Mouse (Mus musculus): ENCODE data around the gene Evi5l. TPM values are rescaled to one million over a fixed set of nuclear protein-coding genes. Genes with fewer than 3 reads are reported as not detected.

The Evi5l gene
- polyA plus RNA-seq, 1 experiment from 2014 or later = 88.7 TPM

DNA sequence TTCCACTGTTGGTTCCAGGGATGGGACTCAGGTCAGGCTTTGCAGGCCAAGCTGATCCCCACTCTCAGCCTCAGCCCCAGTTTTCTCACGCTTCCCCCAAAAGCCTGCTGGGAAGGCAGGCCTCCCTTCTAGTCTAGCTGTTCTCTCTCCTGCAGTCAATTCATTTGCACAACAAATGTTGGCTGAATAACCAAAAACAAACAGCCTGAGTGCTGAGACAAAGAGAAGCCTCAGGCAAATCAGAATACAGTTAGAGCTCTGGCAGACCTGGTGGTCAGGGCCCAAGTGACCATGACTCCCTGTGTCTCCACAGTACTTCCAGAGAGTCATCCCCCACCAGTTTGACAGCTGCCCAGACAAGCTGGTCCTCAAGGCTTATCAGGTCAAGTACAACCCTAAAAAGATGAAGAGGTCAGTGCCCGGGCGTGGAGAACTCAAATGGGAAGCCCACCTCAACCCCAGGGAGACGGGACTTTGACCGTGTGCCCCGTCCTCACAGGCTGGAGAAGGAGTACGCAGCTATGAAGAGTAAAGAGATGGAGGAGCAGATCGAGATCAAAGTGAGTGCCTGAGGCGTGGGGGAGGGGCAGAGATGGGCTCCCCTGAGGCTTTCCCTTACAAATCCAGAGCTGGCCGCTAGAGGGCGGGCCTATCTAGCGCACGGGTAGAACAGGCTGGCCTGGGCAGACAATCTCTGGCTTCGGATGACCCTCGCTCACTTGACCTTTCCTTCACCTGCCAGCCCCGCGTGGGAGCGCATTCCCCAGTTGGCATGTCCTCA is 26.6 kb downstream of the Evi5l start:
- peak overlapping the region; percentile 78 for H3K27ac ChIP-seq
- peak; percentile 85 for ATAC-seq (ENCODE audit: low FRiP score)
- no peak overlapping the region for H3K9ac ChIP-seq
- H3K4me1 ChIP-seq (replicated peaks; ENCODE audit: control insufficient read depth, insufficient read depth, low read length) = peaks cover 12% of the 10 kb centered on the region
- peak; percentile 86 for DNase-seq (ENCODE audit: low spot score)
- no peak overlapping the region for H3K4me2 ChIP-seq (replicated peaks)
- 3% methylated on average over 18 of the region's 18 CpGs for WGBS
- H3K9me3 ChIP-seq (ENCODE audit: control insufficient read depth, low read length) = no peaks in the 10 kb centered on the region
- H3K36me3 ChIP-seq (replicated peaks; ENCODE audit: control insufficient read depth, insufficient read depth) = peaks cover 71% of the 10 kb centered on the region
- H3K4me3 ChIP-seq (replicated peaks; ENCODE audit: low read length) = no peak overlapping the region
- no peaks in the 10 kb centered on the region for H3K27me3 ChIP-seq (ENCODE audit: control insufficient read depth, insufficient read depth, low read length)

GRCm38 (mm10) chr8:4193588-4193894 is 27.2 kb downstream of the Evi5l start:
- ATAC-seq (ENCODE audit: low FRiP score) (no peak), DNase-seq (ENCODE audit: low spot score) (no peak)
- H3K27me3 ChIP-seq (ENCODE audit: control insufficient read depth, insufficient read depth, low read length) = no peaks in the 10 kb centered on the region
- no peak overlapping the region for H3K4me3 ChIP-seq (replicated peaks; ENCODE audit: low read length)
- H3K4me2 ChIP-seq (replicated peaks) = no peak overlapping the region
- peaks cover 69% of the 10 kb centered on the region for H3K36me3 ChIP-seq (replicated peaks; ENCODE audit: control insufficient read depth, insufficient read depth)
- H3K9ac ChIP-seq = no peak overlapping the region
- no peaks in the 10 kb centered on the region for H3K9me3 ChIP-seq (ENCODE audit: control insufficient read depth, low read length)
- 52% methylated on average over 7 of the region's 7 CpGs for WGBS
- H3K4me1 ChIP-seq (replicated peaks; ENCODE audit: control insufficient read depth, insufficient read depth, low read length) = peaks cover 12% of the 10 kb centered on the region
- H3K27ac ChIP-seq = 0 out of 2 replicates have a peak overlapping the region, but pooled peaks have one; percentile 32

- H3K9ac ChIP-seq = no peak overlapping the region
- no peak overlapping the region for H3K4me3 ChIP-seq (replicated peaks; ENCODE audit: low read length)
- peaks cover 90% of the 10 kb centered on the region for H3K36me3 ChIP-seq (replicated peaks; ENCODE audit: control insufficient read depth, insufficient read depth)
- WGBS = 62% methylated on average over 2 of the region's 2 CpGs
- H3K4me2 ChIP-seq (replicated peaks) = no peak overlapping the region
- DNase-seq (ENCODE audit: low spot score) (no peak), ATAC-seq (ENCODE audit: low FRiP score) (no peak)
- H3K27me3 ChIP-seq (ENCODE audit: control insufficient read depth, insufficient read depth, low read length) = peaks cover 14% of the 10 kb centered on the region; the same call in 1 of the 2 replicates
- no peaks in the 10 kb centered on the region for H3K9me3 ChIP-seq (ENCODE audit: control insufficient read depth, low read length)
- H3K4me1 ChIP-seq (replicated peaks; ENCODE audit: control insufficient read depth, insufficient read depth, low read length) = no peaks in the 10 kb centered on the region; the same call in 1 of the 2 replicates
- H3K27ac ChIP-seq = no peak overlapping the region
These were observed 35.0 kb downstream of the Evi5l start for GRCm38 (mm10) chr8:4201321-4201720.

- H3K4me1 ChIP-seq (replicated peaks; ENCODE audit: control insufficient read depth, insufficient read depth, low read length) = peaks cover 7% of the 10 kb centered on the region; the same call in 1 of the 2 replicates
- DNase-seq (ENCODE audit: low spot score) (no peak), ATAC-seq (ENCODE audit: low FRiP score) (no peak)
- H3K9me3 ChIP-seq (ENCODE audit: control insufficient read depth, low read length) = no peaks in the 10 kb centered on the region
- H3K4me2 ChIP-seq (replicated peaks) = no peak overlapping the region
- peaks cover 14% of the 10 kb centered on the region; the same call in 1 of the 2 replicates for H3K27me3 ChIP-seq (ENCODE audit: control insufficient read depth, insufficient read depth, low read length)
- peak overlapping the region; percentile 21; the same call in 1 of the 2 replicates for H3K9ac ChIP-seq
- H3K4me3 ChIP-seq (replicated peaks; ENCODE audit: low read length) = no peak overlapping the region
- H3K27ac ChIP-seq = no peak overlapping the region
- peaks cover 92% of the 10 kb centered on the region for H3K36me3 ChIP-seq (replicated peaks; ENCODE audit: control insufficient read depth, insufficient read depth)
- 20% methylated on average over 38 of the region's 38 CpGs for WGBS
These were observed 39.1 kb downstream of the Evi5l start for GRCm38 (mm10) chr8:4205246-4206123.

DNA sequence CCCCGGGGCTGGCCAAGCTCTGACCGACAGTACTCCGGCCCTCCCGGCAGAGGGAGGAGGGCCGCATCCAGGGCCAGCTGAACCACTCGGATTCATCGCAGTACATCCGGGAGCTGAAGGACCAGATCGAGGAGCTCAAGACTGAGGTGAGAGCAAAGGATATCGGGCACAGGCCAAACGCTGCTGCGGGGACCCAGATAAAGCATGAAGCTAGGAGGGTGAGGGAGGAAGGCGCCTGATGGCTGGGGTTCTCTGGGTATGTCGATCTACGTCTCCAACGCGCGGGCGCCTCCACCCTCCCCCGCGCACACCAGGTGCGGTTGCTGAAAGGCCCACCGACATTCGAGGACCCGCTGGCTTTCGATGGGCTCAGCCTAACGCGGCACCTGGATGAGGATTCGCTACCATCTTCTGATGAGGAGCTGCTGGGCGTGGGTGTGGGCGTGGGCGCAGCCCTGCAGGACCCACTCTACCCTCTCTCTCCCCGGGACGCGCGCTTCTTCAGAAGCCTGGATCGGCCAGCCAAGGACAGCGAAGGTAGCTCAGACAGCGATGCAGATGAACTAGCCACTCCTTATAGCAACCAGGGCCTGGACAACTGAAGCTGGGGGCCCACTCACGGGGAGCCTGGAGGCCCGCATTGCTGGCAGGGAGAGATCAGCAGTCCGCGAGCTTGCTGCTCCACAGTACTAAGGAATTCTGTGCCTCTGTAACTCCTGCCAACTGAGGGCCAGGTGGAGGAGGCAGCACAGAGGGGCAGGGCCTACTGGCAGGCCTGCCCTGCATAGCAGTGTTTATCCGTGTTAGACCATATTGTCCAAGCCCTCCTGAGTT is 40.0 kb downstream of the Evi5l start:
- H3K9me3 ChIP-seq (ENCODE audit: control insufficient read depth, low read length) = no peaks in the 10 kb centered on the region

GRCm38 (mm10) chr8:4207016-4207350 is 40.6 kb downstream of the Evi5l start:
- no peak overlapping the region for H3K4me3 ChIP-seq (replicated peaks; ENCODE audit: low read length)
- H3K4me2 ChIP-seq (replicated peaks) = no peak overlapping the region
- DNase-seq (ENCODE audit: low spot score) (no peak), ATAC-seq (ENCODE audit: low FRiP score) (0 out of 2 replicates have a peak, but pooled peaks have one; percentile 0)
- peaks cover 7% of the 10 kb centered on the region for H3K4me1 ChIP-seq (replicated peaks; ENCODE audit: control insufficient read depth, insufficient read depth, low read length)
- peaks cover 90% of the 10 kb centered on the region for H3K36me3 ChIP-seq (replicated peaks; ENCODE audit: control insufficient read depth, insufficient read depth)
- 0 out of 2 replicates have a peak overlapping the region, but pooled peaks have one; percentile 1 for H3K9ac ChIP-seq
- 58% methylated on average over 2 of the region's 2 CpGs for WGBS
- no peaks in the 10 kb centered on the region for H3K9me3 ChIP-seq (ENCODE audit: control insufficient read depth, low read length)
- peaks cover 14% of the 10 kb centered on the region; the same call in 1 of the 2 replicates for H3K27me3 ChIP-seq (ENCODE audit: control insufficient read depth, insufficient read depth, low read length)
- no peak overlapping the region for H3K27ac ChIP-seq

More for the DNA sequence above, 40.0 kb downstream of the Evi5l start:
- DNase-seq (ENCODE audit: low spot score) = no peak
- Histone ChIP-seq H3K36me3 (replicated peaks; ENCODE audit: control insufficient read depth, insufficient read depth) (peaks cover 94% of the 10 kb centered on the region), H3K4me3 (replicated peaks; ENCODE audit: low read length) (no peak overlapping the region), H3K4me2 (replicated peaks) (no peak overlapping the region), H3K27me3 (ENCODE audit: control insufficient read depth, insufficient read depth, low read length) (peaks cover 14% of the 10 kb centered on the region; the same call in 1 of the 2 replicates), H3K27ac (no peak overlapping the region), H3K4me1 (replicated peaks; ENCODE audit: control insufficient read depth, insufficient read depth, low read length) (peaks cover 7% of the 10 kb centered on the region), H3K9ac (0 out of 2 replicates have a peak overlapping the region, but pooled peaks have one; percentile 21)
- 15% methylated on average over 44 of the region's 44 CpGs for WGBS
- ATAC-seq (ENCODE audit: low FRiP score) = 0 out of 2 replicates have a peak, but pooled peaks have one; percentile 3

DNA sequence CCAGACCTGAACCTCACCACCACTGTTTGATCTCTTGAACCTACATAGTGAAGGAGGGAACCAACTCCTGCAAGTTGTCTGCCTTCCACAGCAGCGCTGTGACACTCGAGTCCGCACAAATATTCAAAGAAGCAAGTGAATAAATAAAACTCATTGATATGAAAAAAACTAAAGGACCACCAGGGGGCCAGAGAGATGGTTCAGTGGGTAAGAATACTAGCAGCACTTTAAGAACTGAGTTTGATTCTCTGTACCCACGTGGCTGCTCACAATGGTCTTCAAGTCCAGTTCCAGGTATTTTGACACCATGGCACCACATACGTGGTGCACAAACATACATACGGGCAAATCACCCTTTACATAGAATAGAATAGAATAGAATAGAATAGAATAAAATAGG is 44.7 kb downstream of the Evi5l start:
- DNase-seq (ENCODE audit: low spot score) (no peak), ATAC-seq (ENCODE audit: low FRiP score) (no peak)
- 69% methylated on average over 6 of the region's 6 CpGs for WGBS
- H3K27ac ChIP-seq = no peak overlapping the region
- H3K9ac ChIP-seq = no peak overlapping the region
- H3K4me1 ChIP-seq (replicated peaks; ENCODE audit: control insufficient read depth, insufficient read depth, low read length) = peaks cover 42% of the 10 kb centered on the region
- H3K4me2 ChIP-seq (replicated peaks) = no peak overlapping the region; the same call in 1 of the 2 replicates
- H3K27me3 ChIP-seq (ENCODE audit: control insufficient read depth, insufficient read depth, low read length) = no peaks in the 10 kb centered on the region
- H3K4me3 ChIP-seq (replicated peaks; ENCODE audit: low read length) = no peak overlapping the region
- no peaks in the 10 kb centered on the region for H3K9me3 ChIP-seq (ENCODE audit: control insufficient read depth, low read length)
- peaks cover 70% of the 10 kb centered on the region for H3K36me3 ChIP-seq (replicated peaks; ENCODE audit: control insufficient read depth, insufficient read depth)

GRCm38 (mm10) chr8:4212809-4213209 is 46.4 kb downstream of the Evi5l start:
- Histone ChIP-seq H3K4me2 (replicated peaks) (peak overlapping the region; percentile 97), H3K36me3 (replicated peaks; ENCODE audit: control insufficient read depth, insufficient read depth) (peaks cover 53% of the 10 kb centered on the region), H3K4me3 (replicated peaks; ENCODE audit: low read length) (peak overlapping the region; percentile 81), H3K9me3 (ENCODE audit: control insufficient read depth, low read length) (no peaks in the 10 kb centered on the region), H3K27me3 (ENCODE audit: control insufficient read depth, insufficient read depth, low read length) (no peaks in the 10 kb centered on the region), H3K27ac (peak overlapping the region; percentile 58), H3K4me1 (replicated peaks; ENCODE audit: control insufficient read depth, insufficient read depth, low read length) (peaks cover 35% of the 10 kb centered on the region), H3K9ac (peak overlapping the region; percentile 65)
- ATAC-seq (ENCODE audit: low FRiP score) (peak; percentile 1; the same call in 1 of the 2 replicates), DNase-seq (ENCODE audit: low spot score) (no peak)
- 1% methylated on average over 25 of the region's 25 CpGs for WGBS
